Mouse (Mus musculus) heart, postnatal 0 days (tissue): ENCODE measurements around the gene Pard3b. TPM values are rescaled to one million over a fixed set of nuclear protein-coding genes. Genes with fewer than 3 reads are reported as not detected.

Experiments
- ATAC-seq: fragments of 200-750 bp; cut with Nextera tagmentation; 2 replicates; pipeline ENCODE4 v1.8.0; 2017; ENCODE audit warnings: low read depth, moderate number of reproducible peaks, moderate library complexity; ENCODE audit not compliant: insufficient read depth
- DNase-seq: peaks from one replicate; pipeline ENCODE4 v3.0.0-alpha.2; 2016; ENCODE audit warnings: low spot score
- H3K27ac ChIP-seq: fragments of 300-500 bp; sonication (generic); 2 replicates; pipeline ENCODE4 v1.5.1; 2014; ENCODE audit warnings: low read depth, mild to moderate bottlenecking
- H3K27me3 ChIP-seq: fragments of 300-500 bp; sonication (generic); 2 replicates; pipeline ENCODE4 v1.6.1; 2014; ENCODE audit warnings: low read length, mixed read lengths; ENCODE audit not compliant: control insufficient read depth, insufficient read depth
- H3K36me3 ChIP-seq: fragments of 300-500 bp; sonication (generic); replicated peaks from 2 replicates; pipeline ENCODE4 v1.6.1; 2014; ENCODE audit warnings: low read length, mixed read lengths; ENCODE audit not compliant: control insufficient read depth, insufficient read depth
- H3K4me1 ChIP-seq: fragments of 300-500 bp; sonication (generic); 2 replicates; pipeline ENCODE4 v1.6.1; 2014; ENCODE audit warnings: antibody characterized with exemption; ENCODE audit not compliant: control insufficient read depth, insufficient read depth
- H3K4me2 ChIP-seq: fragments of 300-500 bp; sonication (generic); 2 replicates; pipeline ENCODE4 v1.6.1; 2014; ENCODE audit warnings: low read depth, mild to moderate bottlenecking, low read length, moderate library complexity
- H3K4me3 ChIP-seq: fragments of 300-500 bp; sonication (generic); 2 replicates; pipeline ENCODE4 v1.5.1; 2014; ENCODE audit warnings: low read depth, low read length
- H3K9ac ChIP-seq: fragments of 300-500 bp; sonication (generic); replicated peaks from 2 replicates; pipeline ENCODE4 v1.6.1; 2014; ENCODE audit warnings: low read depth, low read length, mixed read lengths
- H3K9me3 ChIP-seq: fragments of 300-500 bp; sonication (generic); replicated peaks from 2 replicates; pipeline ENCODE4 v1.6.1; 2016; ENCODE audit warnings: low read length; ENCODE audit not compliant: control insufficient read depth
- CTCF ChIP-seq: IDR thresholded peaks from 2 replicates; pipeline ENCODE4 v1.5.1; 2016; ENCODE audit warnings: antibody characterized with exemption, control low read depth, low read depth
- EP300 ChIP-seq: IDR thresholded peaks from 2 replicates; pipeline ENCODE4 v1.6.1; 2016; ENCODE audit warnings: antibody characterized with exemption, low read depth
- WGBS: fragments of 180-500 bp; shearing (Covaris S2); extraction: QIAGEN DNeasy Blood & Tissue Kit; methylation state at CpG from one replicate; pipeline ENCODE4 v1.1.7; 2014; 5-methylcytosine and 5-hydroxymethylcytosine counted together
- polyA plus RNA-seq: library from polyadenylated mRNA; unstranded; fragments of >200 nt; fragmentation: Nextera tagmentation; extraction: Ambion mirVana; gene quantifications from 2 replicates; pipeline ENCODE4 v1.2.1, GENCODE M21; 2015
- total RNA-seq: library from RNA; depleted of rRNA; stranded (reverse); fragments of >200 nt; gene quantifications from 2 replicates; pipeline ENCODE4 v1.2.3, GENCODE M21; 2014; ENCODE audit warnings: low replicate concordance

Gene Pard3b
- total and polyA plus RNA-seq, 2 experiments from 2014 or later: 8.4 to 8.9 TPM

DNA sequence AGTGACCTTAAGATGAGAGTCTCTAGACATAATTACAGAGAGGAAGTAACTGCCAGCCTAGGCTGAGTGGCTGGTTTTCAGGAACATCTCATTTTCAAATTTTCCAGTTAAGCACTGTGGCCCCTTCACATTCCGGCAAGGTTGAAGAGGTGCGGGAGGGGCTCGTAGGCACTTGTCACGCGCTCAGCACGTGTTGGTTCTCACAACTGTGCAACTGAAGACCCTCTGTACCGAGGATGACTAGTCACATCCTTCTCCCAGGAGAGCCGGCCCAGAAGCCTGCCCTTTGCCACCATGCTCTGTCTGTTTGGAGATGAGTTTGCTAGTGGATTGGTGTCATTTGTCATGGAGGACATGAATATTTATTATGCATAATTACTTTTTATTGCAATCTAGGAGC is 558.9 kb downstream of the Pard3b start:
- Histone ChIP-seq H3K9me3 (no peaks in the 10 kb centered on the region), H3K27ac (no peak overlapping the region), H3K36me3 (no peaks in the 10 kb centered on the region), H3K4me3 (no peak overlapping the region), H3K4me1 (no peaks in the 10 kb centered on the region), H3K9ac (no peak overlapping the region), H3K27me3 (no peaks in the 10 kb centered on the region), H3K4me2 (no peak overlapping the region)
- ATAC-seq (no peak), DNase-seq (no peak)
- WGBS: 85% methylated on average over 8 of the region's 8 CpGs
- TF ChIP-seq CTCF (no peak), EP300 (no peak)

DNA sequence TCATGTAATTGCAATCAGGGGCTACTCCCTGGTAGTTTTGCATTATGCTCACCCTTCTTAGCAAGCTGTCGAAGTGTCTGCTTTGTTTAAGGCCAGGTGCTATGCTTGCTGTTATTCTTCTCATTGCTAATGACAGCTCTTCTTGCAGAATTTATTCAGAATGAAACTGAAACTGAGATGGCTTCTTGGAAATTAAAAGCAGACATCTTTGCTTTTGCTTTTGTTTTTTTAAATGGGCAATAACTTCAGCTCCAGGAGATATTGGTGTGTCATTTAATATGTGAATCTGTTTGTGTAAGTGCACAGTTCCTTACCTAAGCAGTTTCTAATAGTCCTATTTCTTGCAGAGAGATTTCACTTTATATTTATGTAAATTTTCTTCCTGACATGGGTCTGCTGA is 562.3 kb downstream of the Pard3b start:
- no peaks in the 10 kb centered on the region for H3K4me1 ChIP-seq
- no peaks in the 10 kb centered on the region for H3K9me3 ChIP-seq
- TF ChIP-seq CTCF (no peak), EP300 (no peak)
- ATAC-seq: no peak
- DNase-seq: no peak
- no peak overlapping the region for H3K27ac ChIP-seq
- no peak overlapping the region for H3K4me2 ChIP-seq
- no peak overlapping the region for H3K9ac ChIP-seq
- H3K36me3 ChIP-seq: no peaks in the 10 kb centered on the region
- 75% methylated on average over 1 of the region's 1 CpGs for WGBS
- no peak overlapping the region for H3K4me3 ChIP-seq
- H3K27me3 ChIP-seq: no peaks in the 10 kb centered on the region

DNA sequence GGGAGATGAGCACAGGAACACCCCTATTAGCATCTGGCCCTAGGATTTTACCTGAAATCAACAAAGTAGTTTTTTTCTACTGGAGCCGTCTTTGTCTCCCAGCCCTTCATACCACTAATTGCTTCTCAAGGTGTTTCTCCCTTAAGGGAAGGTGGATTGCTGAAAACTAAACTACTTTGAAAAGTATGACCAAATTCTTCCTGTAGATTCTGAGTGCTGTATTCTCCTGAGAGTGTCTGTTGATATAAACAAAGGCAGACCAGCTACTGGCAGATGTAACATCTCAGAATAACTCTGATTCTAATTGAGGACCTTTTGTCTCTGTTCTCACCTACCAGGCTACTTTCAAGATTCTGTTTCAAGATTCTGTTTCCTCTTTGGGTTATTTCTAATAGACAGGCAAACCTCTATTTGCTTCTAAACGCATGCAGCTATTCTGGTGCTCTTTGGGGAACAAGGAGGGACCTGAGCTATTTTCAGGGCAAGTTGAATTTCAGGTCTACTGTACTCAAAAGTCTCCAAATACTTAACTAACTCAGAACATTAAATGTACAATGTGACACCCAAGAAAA is 563.1 kb downstream of the Pard3b start:
- no peak for TF ChIP-seq EP300
- no peak for TF ChIP-seq CTCF
- Histone ChIP-seq H3K4me3 (no peak overlapping the region), H3K9ac (no peak overlapping the region), H3K9me3 (no peaks in the 10 kb centered on the region), H3K36me3 (no peaks in the 10 kb centered on the region), H3K27me3 (no peaks in the 10 kb centered on the region), H3K4me2 (no peak overlapping the region), H3K27ac (no peak overlapping the region), H3K4me1 (no peaks in the 10 kb centered on the region)
- WGBS: 54% methylated on average over 2 of the region's 2 CpGs
- ATAC-seq (no peak), DNase-seq (no peak)

DNA sequence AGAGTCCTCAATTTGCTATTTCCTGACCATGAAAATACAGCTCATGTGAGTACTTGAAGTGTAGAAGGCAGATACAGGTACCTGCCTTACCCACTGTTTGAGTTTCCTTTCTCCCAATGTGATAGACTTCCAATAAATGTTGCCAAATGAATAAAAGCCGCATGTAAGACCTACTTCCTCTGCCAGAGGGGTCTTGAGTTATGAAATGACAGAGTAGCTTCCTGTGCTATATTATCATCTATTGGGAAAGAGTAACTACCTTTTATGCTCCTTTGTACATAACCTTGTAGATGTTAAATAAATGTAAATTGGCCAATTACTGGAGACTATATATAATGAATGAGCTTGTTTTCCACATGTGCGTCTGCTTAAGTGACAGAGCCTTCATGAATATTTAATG is 574.7 kb downstream of the Pard3b start:
- DNase-seq (no peak), ATAC-seq (no peak)
- Histone ChIP-seq H3K27me3 (no peaks in the 10 kb centered on the region), H3K4me1 (no peaks in the 10 kb centered on the region), H3K27ac (no peak overlapping the region), H3K9ac (no peak overlapping the region), H3K9me3 (no peaks in the 10 kb centered on the region), H3K4me3 (no peak overlapping the region), H3K4me2 (no peak overlapping the region), H3K36me3 (no peaks in the 10 kb centered on the region)
- TF ChIP-seq EP300: no peak
- 91% methylated on average over 2 of the region's 2 CpGs for WGBS

DNA sequence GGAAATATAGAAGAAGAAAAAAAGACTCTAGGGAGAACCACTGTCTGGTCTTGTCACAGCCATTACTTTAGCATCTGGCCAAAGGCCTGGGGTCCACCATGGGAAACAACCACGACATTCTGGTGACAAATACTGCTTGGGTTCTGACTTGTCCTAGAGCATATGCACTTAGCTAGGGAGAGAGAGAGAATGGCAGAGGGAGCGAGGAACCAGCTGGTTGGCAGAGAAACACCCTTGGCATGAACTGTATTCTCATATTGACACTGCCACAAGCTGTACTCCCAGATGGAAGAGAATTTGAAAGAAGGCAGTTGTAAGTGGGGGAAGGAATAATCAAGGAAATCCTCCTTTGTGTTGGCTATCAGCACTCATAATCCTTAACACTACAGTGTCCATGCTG is 577.2 kb downstream of the Pard3b start:
- ATAC-seq: no peak

DNA sequence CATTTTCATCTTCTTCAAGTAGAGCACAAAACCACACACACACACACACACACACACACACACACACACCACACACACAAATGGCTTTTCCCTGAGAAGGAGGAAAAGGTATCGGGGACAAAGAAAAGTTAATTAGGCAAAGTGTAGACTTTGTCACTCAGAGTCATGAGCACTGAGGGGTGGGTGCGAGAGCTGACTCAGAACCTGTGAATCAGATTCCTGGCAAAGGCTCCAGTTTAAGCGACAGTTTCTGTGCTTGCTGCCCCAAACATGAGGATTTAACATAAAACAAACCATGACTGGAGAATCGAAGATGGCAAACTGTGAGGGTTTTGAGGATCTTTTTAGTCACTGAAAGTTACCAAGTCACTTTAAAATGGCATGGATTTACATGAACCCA is 577.9 kb downstream of the Pard3b start:
- H3K9me3 ChIP-seq: no peaks in the 10 kb centered on the region
- no peak for DNase-seq
- no peak overlapping the region for H3K9ac ChIP-seq
- no peak for ATAC-seq
- H3K4me2 ChIP-seq: no peak overlapping the region
- no peaks in the 10 kb centered on the region for H3K36me3 ChIP-seq
- no peak overlapping the region for H3K4me3 ChIP-seq
- no peaks in the 10 kb centered on the region for H3K27me3 ChIP-seq
- 78% methylated on average over 4 of the region's 4 CpGs for WGBS
- TF ChIP-seq EP300: no peak
- TF ChIP-seq CTCF: no peak
- no peaks in the 10 kb centered on the region for H3K4me1 ChIP-seq
- no peak overlapping the region for H3K27ac ChIP-seq

More for the DNA sequence above, 577.2 kb downstream of the Pard3b start:
- no peak for TF ChIP-seq EP300
- TF ChIP-seq CTCF: no peak
- H3K27ac ChIP-seq: no peak overlapping the region
- H3K9me3 ChIP-seq: no peaks in the 10 kb centered on the region
- H3K4me2 ChIP-seq: no peak overlapping the region
- no peak overlapping the region for H3K4me3 ChIP-seq
- no peaks in the 10 kb centered on the region for H3K4me1 ChIP-seq
- WGBS: 58% methylated on average over 2 of the region's 2 CpGs
- no peak for DNase-seq
- no peaks in the 10 kb centered on the region for H3K27me3 ChIP-seq
- no peak overlapping the region for H3K9ac ChIP-seq
- H3K36me3 ChIP-seq: no peaks in the 10 kb centered on the region
